Mouse (Mus musculus) C3H10T1/2 (cell line): ENCODE results near the gene Zc3h8. TPM values are rescaled to one million over a fixed set of nuclear protein-coding genes. Genes with fewer than 3 reads are reported as not detected.

ENCODE experiments used
- polyA plus RNA-seq, 2 experiments: library from polyadenylated mRNA; unstranded; fragments of >200 nt; fragmentation: generic; extraction: Trizol; gene quantifications; one replicate each; pipeline ENCODE4 v1.2.1; 2012; ENCODE audit warnings: missing spikeins in 2 of 2

Zc3h8 gene
- polyA plus RNA-seq, result under 1 TPM; 0.21 to 0.71 TPM

GRCm38 (mm10) chr2:128943538-128944528 is at the start of gene Zc3h8:
Gene Zc3h8, minus strand, starts transcription at chr2:128944077.

DNA sequence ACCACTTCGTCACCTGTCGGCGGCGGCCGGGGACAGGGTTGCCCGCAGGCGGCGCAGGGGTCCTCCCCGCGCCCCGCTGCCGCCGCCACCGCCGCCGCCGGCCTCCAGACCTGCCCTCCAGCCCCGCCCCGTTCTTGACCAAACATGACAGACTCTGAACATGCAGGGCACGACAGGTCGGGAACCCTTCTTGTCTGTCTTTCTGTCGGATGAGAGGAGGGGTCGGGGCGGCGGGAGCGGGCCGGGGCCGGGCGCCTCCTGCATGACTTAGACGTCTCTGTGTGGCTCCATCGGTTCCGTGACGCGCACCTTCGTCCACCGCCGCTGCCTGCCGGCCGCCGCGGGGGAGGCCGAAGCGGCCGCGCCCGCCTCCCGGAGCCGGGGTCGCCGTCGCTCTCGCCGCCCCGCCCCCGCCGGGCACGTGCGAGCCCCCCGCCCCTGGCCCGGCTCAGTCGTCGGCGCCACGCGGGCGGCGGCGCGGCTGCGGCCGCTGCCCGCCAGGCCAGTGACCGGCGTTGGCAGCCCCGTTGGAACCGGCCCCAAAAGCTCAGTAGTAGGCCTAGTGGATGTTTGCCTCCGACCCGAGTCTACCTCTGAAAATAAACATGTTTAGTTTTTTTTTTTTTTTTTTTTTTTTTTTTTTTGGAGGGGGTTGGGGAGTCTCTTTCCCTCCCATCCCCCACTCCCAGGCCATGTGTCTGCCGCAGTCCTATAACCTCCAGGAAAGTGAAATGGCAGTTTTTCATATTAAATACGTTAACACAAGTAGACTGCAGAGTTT is 24.0 kb upstream of the Zc3h8 start, which contains the start of gene Gm10762:
Gene Gm10762, minus strand, starts transcription at position 65 of the 781 bp plus-strand sequence.

DNA sequence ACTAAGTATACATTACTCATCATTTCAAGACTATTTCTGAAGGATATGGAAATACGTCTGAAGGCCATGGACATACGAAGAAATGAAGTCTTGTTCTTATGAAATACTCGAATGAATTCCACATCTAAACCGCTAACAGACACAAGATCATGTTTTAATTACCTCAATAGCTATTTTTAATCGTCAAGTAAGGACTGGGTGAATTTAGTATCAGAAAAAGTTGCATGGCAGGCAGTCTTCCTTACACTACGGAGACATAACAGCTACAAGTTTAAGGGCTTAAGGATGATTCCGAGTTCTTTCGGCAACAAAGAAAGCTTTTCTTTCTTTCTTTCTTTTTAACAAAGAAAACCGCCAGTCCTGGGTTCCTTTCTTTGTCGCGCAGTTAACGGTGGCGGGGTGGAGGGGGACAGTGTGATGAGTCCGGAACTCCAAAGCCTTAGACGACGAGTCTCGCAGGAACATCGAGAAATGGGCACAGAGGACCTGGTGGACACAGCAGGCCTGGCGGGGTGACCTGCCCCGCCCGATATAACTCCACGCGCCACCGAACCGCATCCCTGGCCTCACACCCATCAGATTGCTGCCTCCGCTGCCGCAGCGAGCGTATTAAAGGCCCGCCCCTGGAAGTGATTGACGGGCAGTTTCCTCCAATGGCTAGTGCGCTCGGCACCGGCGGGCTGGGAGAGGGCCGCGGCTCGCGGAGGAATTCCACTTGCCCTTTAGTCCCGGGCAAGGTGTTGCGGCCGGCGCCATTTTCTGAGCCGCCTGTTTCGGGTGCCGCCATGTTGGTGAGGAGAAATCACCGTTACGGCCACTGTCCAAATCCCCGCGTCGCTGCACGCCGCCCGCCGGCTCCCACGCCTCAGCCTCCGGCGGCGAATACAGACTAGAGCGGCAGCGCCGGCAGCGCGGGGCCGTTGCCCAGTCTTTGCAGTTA is 23.0 kb upstream of the Zc3h8 start, which contains the start of gene Zc3h6:
Gene Zc3h6, plus strand, starts transcription at position 762 of the 940 bp plus-strand sequence.

Other genes with a start within 250 kb of the Zc3h8 start
- 1 to 10 TPM in 1 of 2 experiments, under 1 TPM in 1; 0.29 to 3.1 TPM for gene Mertk, start 245.1 kb downstream of the Zc3h8 start, polyA plus RNA-seq
- gene Tmem87b, start 126.0 kb downstream of the Zc3h8 start, polyA plus RNA-seq, result 1 to 10 TPM in 1 of 2 experiments, under 1 TPM in 1; 0.14 to 4.0 TPM
- gene Fbln7, start 81.1 kb downstream of the Zc3h8 start, polyA plus RNA-seq, result under 1 TPM in 1 of 2 experiments, not detected in 1; 0.40 TPM
- 1 to 10 TPM in 1 of 2 experiments, under 1 TPM in 1; 0.33 to 1.6 TPM for gene Zc3h6, start 23.3 kb upstream of the Zc3h8 start, polyA plus RNA-seq
- gene Gm10762, start 23.6 kb upstream of the Zc3h8 start, polyA plus RNA-seq, result 1 to 10 TPM; 2.0 to 3.4 TPM
- gene Vinac1, start 104.1 kb upstream of the Zc3h8 start, polyA plus RNA-seq, result under 1 TPM in 1 of 2 experiments, not detected in 1; 0.04 TPM
- gene Ttl, start 121.9 kb upstream of the Zc3h8 start, polyA plus RNA-seq, result 1 to 10 TPM; 2.1 to 8.3 TPM
- gene Polr1b, start 156.9 kb upstream of the Zc3h8 start, polyA plus RNA-seq, result 1 to 10 TPM; 5.5 to 8.0 TPM
- 10 to 100 TPM; 25.2 to 41.0 TPM for gene Chchd5, start 185.6 kb upstream of the Zc3h8 start, polyA plus RNA-seq